Comparison of ENCODE assay signal across 15 mouse cellular contexts in genomic region chr16:91830260-91830659, GRCm38 (mm10).
DNase-seq lines count a peak whose midpoint lies in the region; ATAC-seq and TF ChIP-seq lines count a peak whose summit lies in the region.
"Had no signal": no experiment of that assay in that cellular context is flagged by ENCODE, and none has a peak within 500 bp of the region (broad histone marks: within the 10 kb centered on the region; RNA-seq: fewer than 3 reads in every experiment).

No protein-coding gene starts in this region.

- no peak overlapping the region for H3K4me3 ChIP-seq in forebrain, embryonic 10.5 days
- no peak overlapping the region for H3K4me3 ChIP-seq in forebrain, postnatal 0 days (ENCODE audit: low read depth, low read length)
- H3K4me3 ChIP-seq: embryonic facial prominence, embryonic 15.5 days; heart, embryonic 15.5 days; limb, embryonic 13.5 days had no signal

- no peaks in the 10 kb centered on the region for H3K27me3 ChIP-seq in forebrain, embryonic 10.5 days (ENCODE audit: poor library complexity, severe bottlenecking)
- no peaks in the 10 kb centered on the region for H3K27me3 ChIP-seq in forebrain, postnatal 0 days (ENCODE audit: insufficient read depth, low read length)
- H3K27me3 ChIP-seq: embryonic facial prominence, embryonic 15.5 days; heart, embryonic 15.5 days; limb, embryonic 13.5 days had no signal

- H3K4me1 ChIP-seq in forebrain, embryonic 10.5 days = peaks cover 52% of the 10 kb centered on the region
- H3K4me1 ChIP-seq in forebrain, postnatal 0 days (ENCODE audit: insufficient read depth) = no peaks in the 10 kb centered on the region

- no peak for TF ChIP-seq CTCF in forebrain, postnatal 0 days (IDR thresholded peaks at IDR 0.05; ENCODE audit: low read depth)

- no peak for ATAC-seq in forebrain, postnatal 0 days

- intact Hi-C loops in left cerebral cortex, postnatal 36 days (cut with DNase I) = no loop called here

- H3K4me2 ChIP-seq in forebrain, postnatal 0 days (ENCODE audit: low read depth) = no peak overlapping the region
- H3K4me2 ChIP-seq: embryonic facial prominence, embryonic 15.5 days; heart, embryonic 15.5 days; limb, embryonic 13.5 days had no signal

- no peak for DNase-seq in forebrain, embryonic 10.5 days (ENCODE audit: extremely low spot score, low spot score)
- DNase-seq in forebrain, postnatal 0 days = no peak
- DNase-seq in ZHBTc4 (ENCODE audit: low read depth, low spot score) = peak; percentile 65
- DNase-seq in kidney, adult 11 months = peak; percentile 55
- peak; percentile 63 for DNase-seq in kidney, postnatal 14 days
- DNase-seq in left cerebral cortex, postnatal 36 days (ENCODE audit: low spot score in 2 of 2) = no peak
- no peak for DNase-seq in urinary bladder, postnatal 4 days (ENCODE audit: low spot score in 2 of 2)
- DNase-seq in urinary bladder, adult 2 months (ENCODE audit: low spot score) = no peak
- DNase-seq: adrenal gland, postnatal 36 days; lung, postnatal 4 days; midbrain, embryonic 14.5 days; spleen, adult 18-20 months had no signal

- H3K27ac ChIP-seq in forebrain, embryonic 10.5 days = peak overlapping the region; percentile 51
- no peak overlapping the region for H3K27ac ChIP-seq in forebrain, postnatal 0 days (ENCODE audit: low read depth, low read length)
- H3K27ac ChIP-seq: embryonic facial prominence, embryonic 15.5 days; heart, embryonic 15.5 days; limb, embryonic 13.5 days had no signal

- 85% methylated on average over 23 of the region's 23 CpGs for WGBS in forebrain, embryonic 10.5 days
- WGBS in forebrain, postnatal 0 days = 69% methylated on average over 23 of the region's 23 CpGs

- no peak overlapping the region for H3K9ac ChIP-seq in forebrain, postnatal 0 days
- H3K9ac ChIP-seq: embryonic facial prominence, embryonic 15.5 days; heart, embryonic 15.5 days; limb, embryonic 13.5 days had no signal

- H3K36me3 ChIP-seq in forebrain, embryonic 10.5 days (replicated peaks) = peaks cover 58% of the 10 kb centered on the region
- H3K36me3 ChIP-seq in forebrain, postnatal 0 days (ENCODE audit: insufficient read depth) = peaks cover 23% of the 10 kb centered on the region

- no peaks in the 10 kb centered on the region for H3K9me3 ChIP-seq in forebrain, embryonic 10.5 days
- no peaks in the 10 kb centered on the region for H3K9me3 ChIP-seq in forebrain, postnatal 0 days (ENCODE audit: low read length)
- H3K9me3 ChIP-seq: embryonic facial prominence, embryonic 15.5 days; heart, embryonic 15.5 days; limb, embryonic 13.5 days had no signal

Comparison
In these comparisons a context has a peak if more than half of its experiments do, and no peak if none do; other contexts are left out.
1. DNase-seq: peak in ZHBTc4 (single experiment), kidney, adult 11 months (single experiment) and kidney, postnatal 14 days (single experiment); none in forebrain, embryonic 10.5 days (single experiment), forebrain, postnatal 0 days (single experiment), left cerebral cortex, postnatal 36 days (0 of 2), urinary bladder, postnatal 4 days (0 of 2) and urinary bladder, adult 2 months (single experiment).